Mouse (Mus musculus) adrenal gland, postnatal 10 days (tissue): ENCODE data around the gene Slc29a1. TPM values are rescaled to one million over a fixed set of nuclear protein-coding genes. Genes with fewer than 3 reads are reported as not detected.

ENCODE experiments used
- DNase-seq: peaks from one replicate; pipeline ENCODE4 v3.0.0; 2021; ENCODE audit warnings: mixed read lengths
- total RNA-seq, 2 experiments: library from RNA; stranded (reverse); gene quantifications; 2 replicates each; pipeline ENCODE4 v1.2.3; 2021

The Slc29a1 gene
- total RNA-seq, 2 experiments from 2014 or later: 130 to 145 TPM

GRCm38 (mm10) chr17:45612921-45613320 lies 13.5 kb upstream of the Slc29a1 start:
- no peak for DNase-seq

- DNase-seq: no peak
Measured at GRCm38 (mm10) chr17:45612008-45612407, 12.6 kb upstream of the Slc29a1 start.

GRCm38 (mm10) chr17:45610144-45610866 lies 10.9 kb upstream of the Slc29a1 start:
- peak; percentile 34 for DNase-seq

DNA sequence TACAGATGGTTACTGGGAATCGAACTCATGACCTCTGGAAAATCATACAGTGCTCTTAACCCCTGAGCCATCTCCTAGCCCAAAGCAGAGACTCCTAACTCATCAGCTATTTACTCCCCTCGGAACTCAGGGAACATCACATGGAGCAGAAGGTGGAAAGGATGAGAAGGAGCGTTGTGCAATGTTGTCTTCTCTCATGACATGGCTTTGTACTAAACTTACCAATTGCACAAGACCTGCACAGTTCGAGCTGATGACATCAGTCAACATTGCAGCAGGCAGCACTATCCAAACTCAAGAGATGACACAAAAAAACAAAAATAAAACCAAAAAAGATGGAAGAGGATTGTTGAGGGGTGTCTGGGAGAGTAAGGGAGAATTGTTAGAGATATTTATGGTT lies 9.0 kb upstream of the Slc29a1 start:
- no peak for DNase-seq

DNA sequence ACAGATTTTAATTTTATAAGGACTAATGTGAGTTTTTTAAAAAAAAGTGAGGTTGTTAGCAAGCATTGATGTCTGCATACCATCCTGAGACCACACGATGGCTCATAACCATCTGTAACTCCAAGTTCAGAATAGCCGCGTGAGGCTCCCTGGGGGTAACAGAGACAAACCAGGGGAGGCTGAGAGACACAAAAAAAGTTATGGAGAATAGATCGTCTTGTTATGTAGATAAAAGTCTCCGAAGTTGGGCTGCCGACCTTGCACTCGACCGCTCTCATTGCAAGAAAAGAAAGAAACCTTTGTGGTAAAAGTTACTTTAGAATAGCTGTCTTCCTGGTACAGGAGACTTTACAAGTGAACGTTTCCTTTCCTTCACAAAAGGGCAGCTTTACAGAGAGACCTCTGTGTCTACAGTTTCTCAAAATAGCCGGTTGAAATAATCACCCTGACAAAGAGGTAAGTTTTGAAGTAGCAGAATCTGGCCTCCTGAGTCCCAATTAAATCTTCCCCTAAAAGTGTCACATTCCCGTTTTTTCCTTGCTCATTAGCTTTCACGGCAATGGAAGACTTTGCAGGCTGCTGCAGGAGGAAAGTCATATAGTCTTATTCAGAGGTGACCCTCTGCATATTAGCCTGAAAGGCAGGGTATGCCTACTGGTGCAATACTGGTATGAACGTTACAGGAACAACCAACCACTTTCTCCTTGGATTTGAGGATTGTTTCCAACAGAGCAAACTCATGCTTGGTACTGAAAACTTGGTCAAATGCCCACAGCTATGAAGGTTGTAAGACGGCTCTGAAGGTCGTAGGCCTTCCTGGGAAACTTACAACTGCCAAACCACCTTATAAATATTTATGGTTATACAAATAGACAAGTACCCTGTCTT lies 7.8 kb upstream of the Slc29a1 start:
- DNase-seq: no peak

GRCm38 (mm10) chr17:45602984-45603383 lies 3.6 kb upstream of the Slc29a1 start:
- DNase-seq: no peak

GRCm38 (mm10) chr17:45601877-45602304 lies 2.5 kb upstream of the Slc29a1 start, which contains the start of gene Mymx:
Gene Mymx (minus strand): TSS chr17:45602102.
- DNase-seq: no peak

- DNase-seq: no peak
Measured at GRCm38 (mm10) chr17:45601325-45601724, 1.9 kb upstream of the Slc29a1 start.

GRCm38 (mm10) chr17:45600267-45600666 lies 861 bp upstream of the Slc29a1 start:
- DNase-seq: no peak

DNA sequence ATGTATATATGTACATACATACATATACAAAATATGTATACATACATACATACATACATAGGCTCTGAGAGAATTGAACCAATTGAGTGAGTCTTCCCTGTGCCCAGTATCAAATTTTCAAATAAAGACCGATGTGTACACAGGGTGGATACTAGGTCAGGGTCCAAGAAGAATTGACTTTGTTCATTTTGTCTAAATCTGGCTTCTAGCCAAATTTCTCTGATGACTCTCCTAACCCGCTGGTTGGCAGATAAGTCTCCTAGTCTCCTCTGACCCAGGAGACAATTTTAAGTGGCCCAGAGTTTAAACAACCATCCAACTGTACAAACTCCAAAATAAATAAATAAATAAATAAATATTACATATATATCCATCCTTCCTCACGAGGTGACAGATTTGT lies 515 bp downstream of the Slc29a1 start:
- DNase-seq: no peak

DNA sequence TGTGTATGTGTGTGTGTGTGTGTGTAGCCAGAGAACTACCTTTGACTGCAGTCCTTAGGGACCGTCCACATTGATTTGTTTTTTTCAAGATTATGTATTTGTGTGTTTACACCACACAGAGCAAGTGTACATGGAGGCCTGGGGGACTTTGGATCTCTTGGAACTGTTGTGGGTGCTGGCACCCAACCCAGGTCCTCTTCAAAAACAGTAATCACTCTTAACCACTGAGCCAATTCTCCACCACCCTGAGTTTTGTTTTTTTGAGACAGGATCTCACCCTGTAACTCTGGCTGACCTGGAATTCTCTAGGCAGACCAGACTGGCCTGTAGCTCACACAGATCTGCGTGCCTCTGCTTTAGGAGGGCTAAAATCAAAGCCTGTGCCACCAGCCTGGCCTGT lies 1.0 kb downstream of the Slc29a1 start:
- DNase-seq: peak; percentile 25

GRCm38 (mm10) chr17:45597787-45598186 lies 1.6 kb downstream of the Slc29a1 start:
- peak; percentile 53 for DNase-seq

- DNase-seq: peak; percentile 91
Measured at GRCm38 (mm10) chr17:45596631-45597396, 2.6 kb downstream of the Slc29a1 start.

GRCm38 (mm10) chr17:45595736-45596390 lies 3.5 kb downstream of the Slc29a1 start:
- no peak for DNase-seq

DNA sequence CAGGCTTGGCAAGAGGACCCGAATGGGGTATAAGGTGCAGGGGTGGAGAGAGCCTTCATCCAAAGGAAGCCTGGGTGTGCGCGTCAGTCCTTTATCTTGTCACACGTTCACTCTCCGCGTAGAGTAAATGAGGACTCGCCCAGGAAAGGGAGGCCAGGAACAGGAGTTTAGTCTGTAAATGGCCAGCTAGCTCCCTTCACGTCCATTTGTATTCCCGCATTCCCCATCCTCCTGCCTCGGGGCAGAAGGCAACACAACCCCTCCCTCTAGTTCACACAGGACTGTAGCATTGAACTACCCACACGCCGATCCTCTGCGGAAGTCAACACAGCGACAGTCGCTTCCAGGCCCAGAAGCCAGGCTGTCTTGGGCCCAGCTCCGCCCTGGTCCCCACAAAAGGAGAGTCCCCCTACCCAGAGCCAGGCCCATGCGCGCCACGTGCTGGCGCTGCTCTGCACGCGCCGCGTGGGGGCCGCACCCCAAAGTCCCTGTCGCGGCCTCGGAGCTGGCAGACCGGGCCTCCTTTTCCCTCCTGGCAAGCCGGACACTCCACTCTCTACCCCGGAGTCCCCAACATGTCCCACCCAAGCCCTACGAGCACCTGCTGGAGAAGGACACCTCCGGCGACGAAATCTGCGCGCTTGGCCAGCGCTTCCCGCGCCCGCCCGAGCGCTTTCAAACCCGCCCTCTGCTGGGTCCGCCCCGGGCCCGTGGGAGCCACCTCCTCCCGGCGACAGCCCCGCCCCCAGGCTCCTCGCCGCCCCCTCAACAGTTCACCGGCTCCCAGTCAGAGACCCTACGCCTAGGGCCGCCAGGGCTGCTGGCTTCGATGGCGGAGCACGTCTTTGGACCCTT lies 4.3 kb downstream of the Slc29a1 start:
- DNase-seq: peak; percentile 90

DNA sequence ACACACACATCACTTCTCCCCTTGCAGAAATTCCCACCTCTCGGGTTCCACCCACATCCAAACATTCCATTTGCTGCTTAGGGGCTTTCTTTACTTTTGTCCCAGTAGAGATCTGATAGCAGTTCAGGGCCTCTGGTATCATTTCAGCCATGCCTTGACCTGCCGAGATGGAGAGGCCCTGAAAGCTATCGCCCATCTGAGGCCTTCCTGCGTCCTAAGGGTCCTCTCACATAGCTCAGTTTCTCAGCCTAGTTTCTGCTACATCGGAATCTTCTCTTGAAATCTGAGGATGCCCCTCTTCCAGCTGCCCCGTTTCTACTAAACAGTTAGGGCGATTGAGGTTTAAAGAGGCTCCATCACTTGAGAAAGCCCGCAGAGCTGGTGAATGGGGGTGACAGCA lies 5.2 kb downstream of the Slc29a1 start:
- DNase-seq: peak; percentile 3

GRCm38 (mm10) chr17:45593479-45593878 lies 5.9 kb downstream of the Slc29a1 start:
- DNase-seq: peak; percentile 39

GRCm38 (mm10) chr17:45592606-45593431 lies 6.6 kb downstream of the Slc29a1 start:
- peak; percentile 60 for DNase-seq

GRCm38 (mm10) chr17:45591701-45592605 lies 7.5 kb downstream of the Slc29a1 start:
- peak; percentile 64 for DNase-seq
